Mouse (Mus musculus): ENCODE results near the gene Zfp512.
"Not testable (repeated sequence)": the region's sequence is repeated elsewhere in the genome, so short reads cannot be mapped to it uniquely, and the experiment has no call there.

Zfp512 gene

DNA sequence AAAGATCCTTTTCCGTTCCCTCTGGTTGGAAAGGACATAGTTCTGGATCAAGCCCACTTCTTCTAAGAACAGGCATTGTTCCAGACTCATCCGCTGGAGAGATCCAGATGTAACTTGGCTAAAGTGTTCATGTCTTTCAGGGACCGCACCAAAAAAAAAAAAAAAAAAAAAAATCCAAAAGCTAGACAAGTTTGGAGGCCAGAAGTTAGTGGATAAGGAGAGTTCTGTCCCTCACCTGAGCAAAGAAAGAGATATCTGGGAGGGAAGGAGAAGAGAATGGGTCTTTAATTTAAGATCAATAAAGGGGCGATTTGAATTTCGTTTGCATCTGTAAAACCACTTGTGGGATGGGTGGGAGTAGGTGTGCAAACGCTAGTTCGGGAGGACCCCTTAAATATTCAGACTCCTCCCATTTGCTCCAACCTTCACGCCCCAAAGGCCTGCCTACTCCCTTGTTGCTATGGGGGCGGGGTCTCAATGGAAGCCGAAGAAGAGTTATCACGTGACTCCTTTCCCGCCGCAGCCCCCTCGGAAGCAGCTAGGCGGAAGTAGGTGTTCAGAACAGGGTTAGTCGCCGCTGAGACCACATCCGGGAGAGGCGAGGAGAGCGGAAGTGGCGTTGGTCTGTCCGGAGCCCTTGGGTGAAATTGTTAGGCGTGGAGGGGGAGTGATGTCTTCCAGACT, at the start of gene Zfp512:
Gene Zfp512 (plus strand): TSS at position 554 of the 684 bp plus-strand sequence.
- peak; percentile 98 for DNase-seq (ENCODE audit: low read depth)

GRCm38 (mm10) chr5:31434727-31435126, 17.5 kb upstream of the Zfp512 start:
- DNase-seq (ENCODE audit: low read depth) = not testable (repeated sequence)

GRCm38 (mm10) chr5:31451336-31451735, 895 bp upstream of the Zfp512 start:
- no peak for DNase-seq (ENCODE audit: low read depth)

DNA sequence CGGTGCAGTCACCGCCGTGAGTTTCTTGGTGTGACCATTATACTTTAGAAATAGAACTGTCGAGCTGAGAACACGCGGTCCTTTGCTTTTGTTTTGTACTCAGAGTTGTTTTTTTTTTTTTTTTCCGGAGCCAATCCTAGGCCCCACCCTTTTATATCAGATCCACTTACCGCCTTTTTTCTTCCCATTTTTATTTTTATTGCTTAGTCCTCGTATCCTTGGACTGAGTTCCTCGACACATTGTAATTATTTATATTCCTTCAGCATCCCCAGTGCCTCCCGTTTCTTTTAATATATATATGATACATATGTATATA, 289 bp downstream of the Zfp512 start:
- no peak for DNase-seq (ENCODE audit: low read depth)

DNA sequence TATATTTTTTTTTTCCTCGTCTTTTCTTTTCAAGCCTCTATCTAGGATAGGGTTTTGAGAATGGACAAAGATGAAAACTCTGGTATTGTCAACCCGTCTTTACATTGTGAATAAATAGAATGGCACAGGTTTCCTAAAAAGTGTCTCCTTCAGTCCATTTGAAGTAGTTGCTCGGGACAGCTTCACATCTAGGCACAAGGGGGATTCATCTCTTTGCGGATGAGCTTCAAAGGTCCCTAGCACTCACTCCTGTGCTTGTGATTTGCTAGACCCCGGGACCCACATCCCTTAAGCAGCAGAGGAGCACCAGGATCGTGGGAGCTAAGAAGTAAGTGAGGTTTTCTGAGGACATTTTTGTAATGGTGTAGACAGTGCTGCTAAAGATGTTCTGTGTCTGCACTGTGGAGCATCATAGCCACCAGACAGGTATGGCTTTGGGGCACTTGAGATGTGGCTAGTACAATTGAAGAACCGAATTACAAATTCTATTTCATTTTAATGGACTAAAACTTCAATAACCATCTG, 717 bp downstream of the Zfp512 start:
- DNase-seq (ENCODE audit: low read depth) = peak; percentile 24

DNA sequence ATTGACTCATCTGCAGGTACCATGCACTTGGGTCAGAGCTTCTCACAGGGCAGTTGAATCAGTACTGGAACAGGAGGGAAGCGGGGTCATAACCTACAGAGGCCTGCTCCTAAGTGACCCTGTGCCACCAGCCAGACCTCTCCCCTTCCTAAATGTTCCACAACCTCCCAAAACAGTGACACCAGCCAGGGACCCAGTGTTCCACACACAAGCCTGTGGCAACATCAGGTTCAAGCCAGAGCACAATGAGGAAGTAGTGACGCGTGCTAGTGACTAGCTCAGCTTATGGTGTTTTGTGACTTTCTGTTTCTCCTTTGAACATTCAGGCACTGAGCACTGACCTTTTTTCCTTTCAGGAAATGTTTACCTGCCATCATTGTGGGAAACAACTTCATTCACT, 15.6 kb downstream of the Zfp512 start:
- no peak for DNase-seq (ENCODE audit: low read depth)

DNA sequence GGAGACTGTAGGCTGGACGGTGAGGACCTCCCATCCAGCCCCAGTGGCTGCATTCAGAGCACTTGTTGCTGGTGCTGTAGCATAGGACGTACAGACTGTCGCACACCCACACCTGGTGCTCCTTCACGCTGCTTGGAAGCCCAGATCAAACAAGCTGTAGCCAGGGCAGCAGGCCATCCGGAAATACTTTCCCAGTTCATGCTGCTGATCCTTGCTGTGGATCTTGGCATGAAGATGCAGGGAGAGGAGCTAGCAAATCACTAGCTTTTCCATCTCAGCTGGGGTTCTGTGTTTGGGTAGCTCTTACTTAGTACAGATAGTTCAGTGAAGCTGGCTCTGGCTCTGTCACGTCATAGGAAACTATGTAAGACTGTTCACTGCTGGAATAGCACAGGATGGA, 17.5 kb downstream of the Zfp512 start:
- no peak for DNase-seq (ENCODE audit: low read depth)

DNA sequence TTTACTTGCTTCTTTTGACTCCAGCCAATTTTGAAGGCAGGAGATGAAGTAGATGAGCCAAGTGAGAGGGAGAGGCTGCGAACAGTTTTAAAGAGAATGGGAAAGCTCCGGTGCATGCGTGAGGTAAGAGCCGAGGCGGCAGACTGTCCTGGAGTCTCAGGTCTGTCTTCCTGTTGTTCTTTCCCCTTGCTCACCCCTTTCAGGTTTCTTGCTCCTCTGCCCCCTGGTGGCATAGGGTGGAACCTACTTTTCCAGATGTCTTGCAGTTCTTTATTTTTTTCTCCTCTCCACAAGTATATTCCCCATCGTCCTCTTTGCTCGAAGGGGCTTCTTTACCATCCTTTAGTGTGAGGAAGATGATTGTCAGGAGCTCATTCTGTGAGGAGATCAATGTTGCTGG, 18.1 kb downstream of the Zfp512 start:
- DNase-seq (ENCODE audit: low read depth) = peak; percentile 73

DNA sequence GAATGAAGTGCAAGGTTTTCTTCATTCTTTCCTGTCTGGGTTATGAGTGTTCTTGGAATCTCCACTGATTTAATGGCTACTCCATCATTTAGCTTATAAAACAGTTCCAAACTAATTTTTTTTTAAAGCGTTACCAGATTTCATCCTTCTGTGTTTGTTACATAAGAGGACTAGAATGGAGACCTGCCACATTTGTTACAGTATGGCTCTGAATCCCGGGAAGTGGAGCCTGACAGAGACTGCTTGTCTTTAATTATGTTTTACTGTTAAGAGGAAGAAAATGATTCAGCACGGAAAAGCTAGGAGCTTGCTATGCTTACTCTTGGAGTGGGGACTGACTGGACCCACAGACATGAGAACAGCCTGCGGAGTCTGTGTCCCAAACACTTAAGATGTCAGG, 28.3 kb downstream of the Zfp512 start:
- DNase-seq (ENCODE audit: low read depth) = no peak

GRCm38 (mm10) chr5:31485440-31485839, 33.2 kb downstream of the Zfp512 start, which contains the start of gene 4930548H24Rik:
TSS of gene 4930548H24Rik (plus strand) at chr5:31485740.
- no peak for DNase-seq (ENCODE audit: low read depth)

GRCm38 (mm10) chr5:31487889-31488288, 35.7 kb downstream of the Zfp512 start:
- no peak for DNase-seq (ENCODE audit: low read depth)

DNA sequence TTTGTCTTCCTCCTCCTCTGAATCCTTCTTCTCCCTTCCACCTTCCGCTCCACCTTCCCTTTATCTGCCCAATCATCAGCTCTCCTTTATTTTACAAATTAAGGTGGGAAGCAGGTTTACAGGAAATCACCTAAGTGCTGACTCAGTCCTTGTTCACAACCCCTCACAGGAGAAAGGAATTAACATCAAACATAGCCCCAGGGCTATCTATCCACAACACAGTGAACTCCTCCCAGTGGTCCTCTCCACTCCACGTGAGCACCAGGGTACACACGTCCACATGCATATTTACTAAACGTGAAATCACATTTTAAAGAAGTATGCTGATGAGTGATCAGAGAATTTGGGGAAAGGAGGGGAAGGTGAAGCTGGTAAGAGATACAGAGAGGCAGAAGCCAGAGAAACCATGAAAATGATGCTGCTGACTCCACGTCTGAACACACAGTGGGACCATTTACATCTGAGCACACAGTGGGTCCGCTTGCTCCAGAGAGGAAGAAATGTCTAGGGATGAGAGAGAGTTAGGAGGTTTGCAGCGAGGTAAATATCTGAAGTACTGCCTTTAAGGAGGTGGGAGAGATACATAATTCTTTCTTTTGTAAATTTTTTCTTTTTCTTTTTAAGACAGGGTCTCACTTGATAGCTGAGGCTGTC, 37.0 kb downstream of the Zfp512 start:
- DNase-seq (ENCODE audit: low read depth) = no peak

- DNase-seq (ENCODE audit: low read depth) = no peak
These were observed 39.8 kb downstream of the Zfp512 start for GRCm38 (mm10) chr5:31492031-31492430.

GRCm38 (mm10) chr5:31494513-31495297, 42.5 kb downstream of the Zfp512 start, which contains the start of gene Gpn1:
TSS of gene Gpn1 (plus strand) at chr5:31494741.
- DNase-seq (ENCODE audit: low read depth) = peak; percentile 93

- DNase-seq (ENCODE audit: low read depth) = no peak
These were observed 52.6 kb downstream of the Zfp512 start for GRCm38 (mm10) chr5:31504843-31505242.

- DNase-seq (ENCODE audit: low read depth) = no peak
These were observed 60.2 kb downstream of the Zfp512 start for GRCm38 (mm10) chr5:31512481-31512880.

GRCm38 (mm10) chr5:31520556-31520955, 68.3 kb downstream of the Zfp512 start:
- no peak for DNase-seq (ENCODE audit: low read depth)

DNA sequence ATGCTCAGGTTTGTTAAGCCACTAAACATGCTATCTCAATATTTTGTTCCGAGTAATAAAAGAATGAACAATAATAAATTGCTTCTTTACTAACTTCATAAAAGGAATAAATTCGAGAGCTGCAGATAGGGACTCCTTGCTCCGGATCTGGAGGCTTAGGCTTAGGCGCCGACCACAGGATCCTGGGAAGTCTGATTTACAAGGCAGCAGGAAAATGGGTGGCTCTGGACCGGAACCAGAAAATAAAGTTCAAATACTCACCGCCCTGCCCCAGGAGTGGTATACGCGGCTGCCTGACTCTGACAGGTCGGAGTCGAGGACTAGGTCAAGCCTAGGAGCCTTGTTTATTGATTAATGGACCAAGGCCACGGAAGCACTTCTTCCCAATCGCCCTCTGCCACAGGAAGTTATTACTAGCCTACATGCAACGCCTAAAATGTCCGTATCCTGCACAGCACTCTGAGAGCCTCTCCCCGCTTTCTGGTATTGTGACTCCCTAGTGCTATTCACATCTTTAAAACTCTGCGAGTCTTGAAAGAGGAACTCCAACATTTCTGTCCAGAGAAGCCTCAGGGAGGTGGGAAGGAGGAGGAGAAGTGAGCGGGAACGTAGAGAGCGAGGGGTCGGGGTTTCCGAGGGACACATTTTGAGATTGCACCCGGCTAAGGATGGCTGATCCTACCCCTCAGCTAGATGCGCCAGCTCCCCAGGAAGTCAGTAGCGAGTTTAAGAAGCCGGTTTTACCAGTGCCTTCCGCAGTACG, 74.3 kb downstream of the Zfp512 start, which contains the start of gene Slc4a1ap:
Gene Slc4a1ap (plus strand): TSS at position 642 of the 763 bp plus-strand sequence.
- peak; percentile 85 for DNase-seq (ENCODE audit: low read depth)

DNA sequence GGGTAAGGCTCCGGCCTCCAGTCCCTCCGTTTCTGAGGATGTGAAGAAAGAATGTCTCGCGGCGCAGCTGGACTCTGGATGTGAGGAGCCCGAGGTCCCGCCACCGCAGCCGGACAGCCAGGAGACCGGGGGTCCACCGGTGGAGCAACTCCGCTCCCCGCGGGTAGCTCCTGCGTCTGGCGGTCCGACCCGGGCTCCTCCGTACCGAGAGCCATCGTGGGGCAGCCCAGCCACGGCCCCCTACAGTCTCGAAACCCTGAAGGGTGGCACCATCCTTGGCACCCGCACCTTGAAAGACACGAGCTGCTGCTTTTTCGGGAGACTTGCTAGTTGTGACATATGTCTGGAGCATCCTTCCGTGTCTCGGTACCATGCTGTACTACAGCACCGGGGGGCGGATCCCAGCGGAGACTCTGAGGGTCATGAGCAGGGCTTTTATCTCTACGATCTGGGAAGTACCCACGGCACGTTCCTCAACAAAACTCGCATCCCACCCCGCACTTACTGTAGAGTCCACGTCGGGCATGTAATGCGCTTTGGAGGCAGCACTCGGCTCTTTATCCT, 75.0 kb downstream of the Zfp512 start:
- DNase-seq (ENCODE audit: low read depth) = no peak

- not testable (repeated sequence) for DNase-seq (ENCODE audit: low read depth)
These were observed 75.5 kb downstream of the Zfp512 start, which contains the start of gene Supt7l for GRCm38 (mm10) chr5:31527707-31528106. TSS of gene Supt7l (minus strand) at chr5:31527807.

- peak; percentile 23 for DNase-seq (ENCODE audit: low read depth)
These were observed 76.3 kb downstream of the Zfp512 start for GRCm38 (mm10) chr5:31528560-31528959.
